Mouse (Mus musculus): Measurements from ENCODE around the gene Lcor. TPM values are rescaled to one million over a fixed set of nuclear protein-coding genes. Genes with fewer than 3 reads are reported as not detected.

The Lcor gene
- polyA plus RNA-seq, 1 experiment from 2014 or later: 27.9 TPM

GRCm38 (mm10) chr19:41481887-41482189, 599 bp upstream of the Lcor start:
- H3K36me3 ChIP-seq: no peaks in the 10 kb centered on the region
- peak overlapping the region; percentile 95 for H3K9ac ChIP-seq
- 0 out of 2 replicates have a peak, but pooled peaks cover 3% of the 10 kb centered on the region for H3K27me3 ChIP-seq
- no peaks in the 10 kb centered on the region for H3K9me3 ChIP-seq
- H3K4me1 ChIP-seq (replicated peaks): peaks cover 27% of the 10 kb centered on the region
- peak overlapping the region; percentile 99 for H3K27ac ChIP-seq
- peak overlapping the region; percentile 71 for H3K4me2 ChIP-seq
- H3K4me3 ChIP-seq: peak overlapping the region; percentile 95
- 3% methylated on average over 6 of the region's 6 CpGs for WGBS
- ATAC-seq (ENCODE audit: low FRiP score): no peak

- H3K36me3 ChIP-seq: no peaks in the 10 kb centered on the region
- H3K27me3 ChIP-seq: no peaks in the 10 kb centered on the region
- peak; percentile 78 for ATAC-seq (ENCODE audit: low FRiP score)
- H3K4me1 ChIP-seq (replicated peaks): peaks cover 32% of the 10 kb centered on the region
- peak overlapping the region; percentile 95 for H3K4me3 ChIP-seq
- H3K27ac ChIP-seq: peak overlapping the region; percentile 99
- WGBS: 0% methylated on average over 30 of the region's 91 CpGs
- peak overlapping the region; percentile 95 for H3K9ac ChIP-seq
- no peaks in the 10 kb centered on the region for H3K9me3 ChIP-seq
- peak overlapping the region; percentile 71 for H3K4me2 ChIP-seq
Measured at GRCm38 (mm10) chr19:41482909-41483444, 540 bp downstream of the Lcor start.

GRCm38 (mm10) chr19:41483445-41484040, 1.1 kb downstream of the Lcor start:
- Histone ChIP-seq H3K27ac (peak overlapping the region; percentile 99), H3K9ac (peak overlapping the region; percentile 95), H3K4me2 (peak overlapping the region; percentile 71), H3K4me3 (peak overlapping the region; percentile 95), H3K4me1 (replicated peaks) (peaks cover 32% of the 10 kb centered on the region), H3K27me3 (no peaks in the 10 kb centered on the region), H3K9me3 (no peaks in the 10 kb centered on the region), H3K36me3 (no peaks in the 10 kb centered on the region)
- ATAC-seq (ENCODE audit: low FRiP score): peak; percentile 49
- under 1% methylated on average over 29 of the region's 30 CpGs for WGBS

- H3K36me3 ChIP-seq: no peaks in the 10 kb centered on the region
- H3K27ac ChIP-seq: no peak overlapping the region
- peak overlapping the region; percentile 95 for H3K4me3 ChIP-seq
- no peaks in the 10 kb centered on the region for H3K9me3 ChIP-seq
- no peaks in the 10 kb centered on the region for H3K27me3 ChIP-seq
- H3K4me1 ChIP-seq (replicated peaks): peaks cover 32% of the 10 kb centered on the region
- WGBS: 12% methylated on average over 5 of the region's 5 CpGs
- peak overlapping the region; percentile 71 for H3K4me2 ChIP-seq
- peak overlapping the region; percentile 68; the same call in 1 of the 2 replicates for H3K9ac ChIP-seq
- no peak for ATAC-seq (ENCODE audit: low FRiP score)
Measured at GRCm38 (mm10) chr19:41484361-41484760, 1.9 kb downstream of the Lcor start.

GRCm38 (mm10) chr19:41495382-41496032, 13.1 kb downstream of the Lcor start:
- Histone ChIP-seq H3K4me1 (replicated peaks) (0 out of 2 replicates have a peak, but pooled peaks cover 6% of the 10 kb centered on the region), H3K36me3 (peaks cover 4% of the 10 kb centered on the region; the same call in 1 of the 2 replicates), H3K4me2 (no peak overlapping the region), H3K4me3 (no peak overlapping the region), H3K9ac (no peak overlapping the region), H3K27ac (no peak overlapping the region), H3K9me3 (no peaks in the 10 kb centered on the region), H3K27me3 (no peaks in the 10 kb centered on the region)
- 78% methylated on average over 4 of the region's 4 CpGs for WGBS
- ATAC-seq (ENCODE audit: low FRiP score): no peak

GRCm38 (mm10) chr19:41496058-41496457, 13.6 kb downstream of the Lcor start:
- Histone ChIP-seq H3K27me3 (no peaks in the 10 kb centered on the region), H3K4me3 (no peak overlapping the region), H3K4me2 (no peak overlapping the region), H3K9me3 (no peaks in the 10 kb centered on the region), H3K4me1 (replicated peaks) (0 out of 2 replicates have a peak, but pooled peaks cover 6% of the 10 kb centered on the region), H3K9ac (no peak overlapping the region), H3K36me3 (peaks cover 4% of the 10 kb centered on the region; the same call in 1 of the 2 replicates), H3K27ac (no peak overlapping the region)
- no peak for ATAC-seq (ENCODE audit: low FRiP score)

- no peak overlapping the region for H3K4me3 ChIP-seq
- H3K36me3 ChIP-seq: peaks cover 2% of the 10 kb centered on the region; the same call in 1 of the 2 replicates
- H3K9me3 ChIP-seq: no peaks in the 10 kb centered on the region
- H3K27me3 ChIP-seq: no peaks in the 10 kb centered on the region
- H3K4me2 ChIP-seq: no peak overlapping the region
- H3K9ac ChIP-seq: no peak overlapping the region
- no peak overlapping the region for H3K27ac ChIP-seq
- no peak for ATAC-seq (ENCODE audit: low FRiP score)
- WGBS: 97% methylated on average over 8 of the region's 8 CpGs
- H3K4me1 ChIP-seq (replicated peaks): peaks cover 4% of the 10 kb centered on the region; the same call in 1 of the 2 replicates
Measured at GRCm38 (mm10) chr19:41507872-41508271, 25.4 kb downstream of the Lcor start.

- Histone ChIP-seq H3K36me3 (no peaks in the 10 kb centered on the region), H3K27ac (no peak overlapping the region), H3K9me3 (no peaks in the 10 kb centered on the region), H3K9ac (no peak overlapping the region), H3K4me1 (replicated peaks) (peaks cover 15% of the 10 kb centered on the region; the same call in 1 of the 2 replicates), H3K27me3 (no peaks in the 10 kb centered on the region), H3K4me2 (no peak overlapping the region), H3K4me3 (no peak overlapping the region)
- ATAC-seq (ENCODE audit: low FRiP score): no peak
- WGBS: 96% methylated on average over 1 of the region's 1 CpGs
Measured at GRCm38 (mm10) chr19:41514836-41515235, 32.4 kb downstream of the Lcor start.

GRCm38 (mm10) chr19:41515549-41515948, 33.1 kb downstream of the Lcor start:
- Histone ChIP-seq H3K4me1 (replicated peaks) (peaks cover 15% of the 10 kb centered on the region; the same call in 1 of the 2 replicates), H3K9me3 (no peaks in the 10 kb centered on the region), H3K9ac (no peak overlapping the region), H3K4me3 (no peak overlapping the region), H3K4me2 (no peak overlapping the region), H3K27me3 (no peaks in the 10 kb centered on the region), H3K27ac (no peak overlapping the region), H3K36me3 (no peaks in the 10 kb centered on the region)
- 68% methylated on average over 1 of the region's 1 CpGs for WGBS
- no peak for ATAC-seq (ENCODE audit: low FRiP score)

GRCm38 (mm10) chr19:41517006-41517405, 34.6 kb downstream of the Lcor start:
- ATAC-seq (ENCODE audit: low FRiP score): no peak
- H3K27me3 ChIP-seq: no peaks in the 10 kb centered on the region
- H3K9me3 ChIP-seq: no peaks in the 10 kb centered on the region
- no peak overlapping the region for H3K9ac ChIP-seq
- H3K36me3 ChIP-seq: no peaks in the 10 kb centered on the region
- 74% methylated on average over 3 of the region's 3 CpGs for WGBS
- peaks cover 20% of the 10 kb centered on the region for H3K4me1 ChIP-seq (replicated peaks)
- no peak overlapping the region for H3K4me3 ChIP-seq
- no peak overlapping the region for H3K4me2 ChIP-seq
- H3K27ac ChIP-seq: no peak overlapping the region

GRCm38 (mm10) chr19:41519121-41519520, 36.7 kb downstream of the Lcor start:
- no peaks in the 10 kb centered on the region for H3K36me3 ChIP-seq
- H3K27me3 ChIP-seq: no peaks in the 10 kb centered on the region
- no peak overlapping the region for H3K9ac ChIP-seq
- no peak overlapping the region for H3K4me3 ChIP-seq
- no peaks in the 10 kb centered on the region for H3K9me3 ChIP-seq
- H3K4me1 ChIP-seq (replicated peaks): peaks cover 27% of the 10 kb centered on the region
- WGBS: 84% methylated on average over 6 of the region's 6 CpGs
- no peak overlapping the region for H3K4me2 ChIP-seq
- no peak for ATAC-seq (ENCODE audit: low FRiP score)
- H3K27ac ChIP-seq: no peak overlapping the region

GRCm38 (mm10) chr19:41522246-41522645, 39.8 kb downstream of the Lcor start:
- H3K36me3 ChIP-seq: no peaks in the 10 kb centered on the region
- no peak overlapping the region for H3K27ac ChIP-seq
- peaks cover 21% of the 10 kb centered on the region for H3K4me1 ChIP-seq (replicated peaks)
- no peaks in the 10 kb centered on the region for H3K9me3 ChIP-seq
- no peak overlapping the region for H3K9ac ChIP-seq
- ATAC-seq (ENCODE audit: low FRiP score): no peak
- H3K4me3 ChIP-seq: no peak overlapping the region
- WGBS: 35% methylated on average over 2 of the region's 2 CpGs
- no peaks in the 10 kb centered on the region for H3K27me3 ChIP-seq
- no peak overlapping the region for H3K4me2 ChIP-seq
